Mouse (Mus musculus): Measurements from ENCODE around the gene Ccdc32.
"Not testable (repeated sequence)": the region's sequence is repeated elsewhere in the genome, so short reads cannot be mapped to it uniquely, and the experiment has no call there.

The Ccdc32 gene

GRCm38 (mm10) chr2:119028941-119029551 is at the start of gene Ccdc32:
TSS of gene Ccdc32 (minus strand) at chr2:119029393.
- DNase-seq (ENCODE audit: extremely low spot score), result peak; percentile 94

GRCm38 (mm10) chr2:119072397-119072796 is 43.2 kb upstream of the Ccdc32 start:
- DNase-seq (ENCODE audit: extremely low spot score), result no peak

GRCm38 (mm10) chr2:119060139-119060538 is 30.9 kb upstream of the Ccdc32 start:
- no peak for DNase-seq (ENCODE audit: extremely low spot score)

GRCm38 (mm10) chr2:119050132-119050650 is 21.0 kb upstream of the Ccdc32 start:
- DNase-seq (ENCODE audit: extremely low spot score), result no peak

DNA sequence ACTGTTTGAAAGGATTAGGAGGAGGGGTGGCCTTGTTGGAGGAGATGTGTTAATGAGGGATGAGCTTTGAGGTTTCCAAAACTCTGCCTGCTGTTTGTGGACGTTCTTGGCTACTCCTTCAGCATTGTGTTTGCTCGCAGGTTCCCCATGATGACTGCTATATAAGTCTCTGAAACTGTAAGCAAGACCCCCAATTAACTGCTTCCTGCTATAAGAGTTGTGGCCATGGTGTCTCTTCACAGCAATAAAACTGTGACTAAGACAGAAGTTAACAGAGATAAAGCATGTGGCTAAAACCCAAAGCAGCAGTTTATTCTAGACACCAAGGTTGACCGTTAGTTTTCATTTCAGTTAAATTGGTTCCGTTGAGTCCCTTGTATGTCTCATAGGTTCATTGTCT is 18.7 kb upstream of the Ccdc32 start:
- peak; percentile 8 for DNase-seq (ENCODE audit: extremely low spot score)

DNA sequence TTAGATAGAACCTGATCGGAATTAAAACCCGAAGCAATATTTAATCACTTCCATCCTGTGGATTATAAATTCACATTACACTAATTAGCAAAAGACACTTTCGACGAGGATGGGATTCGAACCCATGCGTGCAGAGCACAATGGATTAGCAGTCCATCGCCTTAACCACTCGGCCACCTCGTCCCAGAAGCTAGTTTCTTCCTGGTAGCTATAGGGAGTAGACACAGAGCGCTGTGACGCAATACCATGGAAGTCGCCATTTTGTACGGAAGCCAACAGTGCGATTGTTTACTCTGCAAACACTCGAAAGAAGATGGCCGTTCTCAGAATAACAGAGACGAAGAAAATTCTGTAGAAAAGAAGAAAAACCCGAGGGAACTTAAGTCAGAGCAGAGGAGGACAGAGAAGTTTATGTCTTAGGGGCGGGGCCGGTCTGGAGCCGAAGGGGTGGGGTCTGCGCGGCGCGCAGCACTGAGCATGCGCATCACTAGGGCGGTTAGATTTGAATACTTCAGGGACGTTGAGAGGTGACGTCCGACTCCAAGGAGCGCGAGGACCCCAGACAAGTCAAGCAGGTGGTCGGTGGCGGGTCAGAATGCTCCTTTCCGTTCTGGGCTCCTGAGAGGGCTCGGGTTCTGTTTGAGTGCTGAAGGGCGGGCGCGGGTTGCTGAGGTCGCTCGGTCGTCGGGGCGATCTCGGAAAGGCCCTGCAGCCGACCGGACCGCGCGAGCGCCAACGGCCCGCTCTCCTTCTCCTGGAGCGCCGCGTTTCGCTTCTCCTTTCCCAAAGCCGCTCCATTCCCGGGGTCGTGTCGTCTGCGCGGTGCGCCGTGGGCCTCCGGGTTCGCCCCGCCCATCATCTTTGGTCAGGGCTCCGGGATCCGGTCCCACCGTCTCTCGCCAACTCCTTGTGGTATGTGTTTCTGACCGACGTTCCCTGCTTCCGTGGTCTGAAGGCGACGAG is 17.7 kb upstream of the Ccdc32 start, which contains the start of gene Knl1:
TSS of gene Knl1 (plus strand) at position 471 of the 963 bp plus-strand sequence.
- peak; percentile 99 for DNase-seq (ENCODE audit: extremely low spot score)

- DNase-seq (ENCODE audit: extremely low spot score), result no peak
These were observed 16.0 kb upstream of the Ccdc32 start for GRCm38 (mm10) chr2:119045163-119045562.

- DNase-seq (ENCODE audit: extremely low spot score), result peak; percentile 24
These were observed 11.7 kb upstream of the Ccdc32 start for GRCm38 (mm10) chr2:119040882-119041281.

DNA sequence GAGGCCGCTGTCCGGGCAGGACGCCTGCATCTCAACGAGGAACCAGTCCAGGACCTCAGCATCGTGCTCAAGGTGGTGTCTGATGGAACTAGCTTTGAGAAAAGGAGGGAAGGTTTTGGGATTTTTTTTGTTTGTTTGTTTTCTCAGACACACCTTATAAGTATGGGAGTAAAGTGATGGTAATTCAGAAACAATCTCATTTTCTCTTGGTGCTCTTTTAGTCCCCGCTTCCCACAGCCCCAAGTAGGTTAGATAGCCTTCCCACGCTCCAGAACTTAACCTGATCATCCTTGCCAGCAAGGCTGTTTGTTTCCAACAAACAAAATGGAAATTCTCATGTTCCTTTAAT is 6.2 kb upstream of the Ccdc32 start:
- no peak for DNase-seq (ENCODE audit: extremely low spot score)

DNA sequence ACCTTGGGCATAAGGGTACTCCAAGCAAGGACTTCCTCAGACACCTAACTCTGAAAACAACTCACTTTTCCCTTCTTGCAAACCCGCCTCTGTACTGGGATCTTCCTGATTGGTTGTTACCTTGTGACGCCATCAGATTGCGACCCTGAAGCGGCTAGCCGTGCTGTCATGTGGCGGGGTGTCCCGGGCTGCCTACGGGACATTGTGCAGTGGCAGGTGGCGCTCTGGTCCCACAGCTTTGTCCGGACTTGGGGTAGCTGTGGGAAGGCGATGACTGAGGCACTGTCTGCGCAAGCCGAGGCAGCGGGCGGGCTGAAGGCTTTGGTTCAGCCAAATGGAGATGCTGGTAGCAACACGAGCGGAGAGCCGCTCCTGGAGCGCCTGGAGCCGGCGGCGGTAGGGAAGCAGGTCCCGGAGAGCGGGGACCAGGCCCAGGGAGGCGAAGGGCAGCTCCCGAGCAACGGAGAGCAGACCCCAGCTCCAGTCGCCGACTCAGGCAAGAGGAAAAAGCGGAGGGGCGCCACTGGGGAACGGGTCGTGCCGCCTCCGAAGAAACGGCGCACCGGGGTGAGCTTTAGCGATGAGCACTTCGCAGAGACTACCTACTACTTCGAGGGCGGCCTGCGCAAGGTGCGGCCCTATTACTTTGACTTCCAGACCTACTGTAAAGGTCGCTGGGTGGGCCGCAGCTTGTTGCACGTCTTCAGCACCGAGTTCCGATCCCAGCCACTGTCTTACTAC is 5.6 kb upstream of the Ccdc32 start, which contains the start of gene Rpusd2:
TSS of gene Rpusd2 (plus strand) at position 135 of the 741 bp plus-strand sequence.
- peak; percentile 96 for DNase-seq (ENCODE audit: extremely low spot score)

DNA sequence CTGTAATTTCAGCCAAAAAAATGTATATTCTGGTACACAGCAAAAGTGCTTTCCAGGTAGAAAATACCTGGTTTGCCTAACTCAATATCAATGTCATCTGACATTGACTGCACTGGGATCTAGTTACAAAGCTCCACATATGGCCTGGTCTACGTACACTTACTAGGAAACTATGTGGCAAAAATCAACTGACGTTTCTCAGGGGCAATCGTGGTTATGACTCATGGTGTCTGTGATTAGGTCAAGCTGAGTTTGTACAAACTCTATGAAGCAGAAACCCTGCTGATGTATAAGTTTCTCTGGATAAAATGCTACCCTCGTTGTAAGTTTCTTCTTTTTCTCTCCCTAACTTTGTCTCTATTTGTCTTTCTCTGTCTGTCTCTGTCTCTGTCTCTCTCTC is 3.0 kb upstream of the Ccdc32 start:
- DNase-seq (ENCODE audit: extremely low spot score), result no peak

DNA sequence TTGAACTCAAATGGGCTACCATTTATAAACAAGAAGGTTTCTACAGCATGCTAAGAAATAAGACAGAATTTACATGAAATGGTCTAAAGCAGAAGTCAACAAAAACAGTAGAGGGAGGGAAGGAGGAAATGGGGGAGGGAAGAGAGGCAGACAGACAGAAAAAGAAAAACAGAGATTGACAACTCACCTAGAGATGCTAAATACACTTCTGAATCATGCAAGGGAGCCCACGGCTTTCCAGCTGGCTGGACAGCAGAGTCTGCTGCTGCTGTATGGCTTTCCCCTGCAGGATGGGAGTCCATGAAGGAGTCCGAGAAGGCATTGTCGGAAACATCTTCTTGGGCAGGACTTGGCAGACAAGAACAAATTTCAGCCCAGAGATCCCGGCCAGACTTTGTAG is 2.2 kb downstream of the Ccdc32 start:
- DNase-seq (ENCODE audit: extremely low spot score), result no peak

- DNase-seq (ENCODE audit: extremely low spot score), result no peak
These were observed 4.0 kb downstream of the Ccdc32 start for GRCm38 (mm10) chr2:119025239-119025616.

GRCm38 (mm10) chr2:119024536-119025238 is 4.5 kb downstream of the Ccdc32 start:
- no peak for DNase-seq (ENCODE audit: extremely low spot score)

DNA sequence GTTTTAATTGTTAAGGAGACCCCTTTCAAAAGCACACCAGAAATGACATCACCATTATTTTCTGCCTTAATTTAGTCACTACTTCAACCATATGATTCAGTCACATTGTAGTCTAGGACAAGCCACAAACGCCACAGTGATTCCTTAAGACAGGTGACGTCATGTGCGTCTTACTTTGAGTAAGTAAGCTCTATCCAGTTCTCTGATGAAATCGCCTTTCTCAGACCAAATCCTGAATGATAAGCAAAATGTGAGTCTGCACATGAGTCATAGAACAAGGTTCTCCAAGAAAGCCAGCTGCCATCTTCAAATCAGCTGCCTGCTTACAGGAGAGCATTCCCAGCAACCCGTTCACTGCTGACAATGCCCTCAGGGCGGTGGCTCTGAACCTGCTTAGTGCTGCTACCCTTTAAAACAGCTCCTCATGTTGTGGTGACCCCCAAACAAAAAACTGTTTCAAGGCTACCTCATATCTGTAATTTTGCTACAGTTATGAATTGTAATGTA is 6.0 kb downstream of the Ccdc32 start:
- no peak for DNase-seq (ENCODE audit: extremely low spot score)

DNA sequence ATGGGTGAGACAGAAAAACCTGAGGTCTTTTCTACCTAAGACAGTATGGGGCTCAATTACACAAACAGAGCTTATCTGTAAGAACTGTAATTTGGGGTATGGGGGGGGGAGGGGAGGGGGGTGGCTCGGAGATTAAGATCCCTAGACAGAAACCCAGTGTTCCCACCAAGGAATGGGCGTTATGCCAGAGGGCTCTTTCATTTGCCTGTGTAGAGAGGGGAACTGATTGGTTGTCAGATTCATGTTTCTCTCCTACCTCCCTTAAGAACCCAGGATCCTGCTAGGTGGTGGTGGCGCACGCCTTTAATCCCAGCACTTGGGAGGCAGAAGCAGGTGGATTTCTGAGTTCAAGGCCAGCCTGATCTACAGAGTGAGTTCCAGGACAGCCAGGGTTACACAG is 9.7 kb downstream of the Ccdc32 start:
- DNase-seq (ENCODE audit: extremely low spot score), result no peak

- DNase-seq (ENCODE audit: extremely low spot score), result peak; percentile 38
These were observed 10.1 kb downstream of the Ccdc32 start for GRCm38 (mm10) chr2:119019131-119019530.

GRCm38 (mm10) chr2:119018391-119019122 is 10.6 kb downstream of the Ccdc32 start:
- peak; percentile 47 for DNase-seq (ENCODE audit: extremely low spot score)

DNA sequence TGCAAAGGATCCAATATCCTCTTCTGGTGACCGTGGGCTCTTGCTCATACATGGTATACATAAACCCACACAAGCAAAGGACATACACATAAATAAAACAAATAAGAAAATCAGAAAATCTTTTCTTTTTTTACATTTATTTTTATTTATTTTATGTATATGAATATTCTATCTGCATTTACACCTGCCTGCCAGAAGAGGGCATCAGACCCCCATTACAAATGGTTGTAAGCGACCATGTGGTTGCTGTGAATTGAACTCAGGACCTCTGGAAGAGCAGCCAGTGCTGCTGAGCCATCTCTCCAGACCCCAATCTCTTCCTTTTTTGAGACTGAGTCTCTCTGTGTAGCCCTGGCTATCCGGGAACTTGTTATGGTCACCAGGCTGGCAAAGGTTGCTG is 11.5 kb downstream of the Ccdc32 start:
- DNase-seq (ENCODE audit: extremely low spot score), result no peak

DNA sequence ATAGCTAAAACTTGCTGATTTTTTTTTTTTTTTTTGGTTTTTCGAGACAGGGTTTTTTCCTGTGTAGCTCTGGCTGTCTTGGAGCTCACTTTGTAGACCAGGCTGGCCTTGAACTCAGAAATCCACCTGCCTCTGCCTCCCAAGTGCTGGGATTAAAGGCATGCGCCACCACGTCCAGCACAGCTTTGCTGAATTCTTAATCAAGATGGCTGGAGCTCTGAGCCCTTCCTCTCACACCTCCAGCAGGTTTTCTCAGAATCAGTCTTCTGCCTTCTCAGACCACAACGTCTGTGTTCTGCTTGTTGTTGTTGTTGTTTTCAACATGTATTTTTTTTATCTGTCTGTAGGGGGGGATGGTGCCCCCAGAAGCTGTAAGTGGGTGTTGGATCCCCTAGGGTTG is 12.9 kb downstream of the Ccdc32 start:
- DNase-seq (ENCODE audit: extremely low spot score), result not testable (repeated sequence)
